Mouse (Mus musculus): ENCODE results near the gene Ahdc1. TPM values are rescaled to one million over a fixed set of nuclear protein-coding genes. Genes with fewer than 3 reads are reported as not detected.
A peak's percentile ranks its signal among the peaks of the same experiment; 100 is the strongest.

The Ahdc1 gene
- polyA plus RNA-seq, 1 experiment from 2014 or later: 6.1 TPM

- Histone ChIP-seq H3K27ac (ENCODE audit: low read depth, low read length) (no peak overlapping the region), H3K9me3 (ENCODE audit: control insufficient read depth, low read length) (no peaks in the 10 kb centered on the region), H3K9ac (ENCODE audit: low read length) (no peak overlapping the region), H3K4me3 (ENCODE audit: low read depth, low read length) (no peak overlapping the region), H3K4me2 (ENCODE audit: low read depth) (no peak overlapping the region), H3K27me3 (ENCODE audit: control insufficient read depth, insufficient read depth, low read length) (no peaks in the 10 kb centered on the region), H3K4me1 (ENCODE audit: control insufficient read depth, insufficient read depth, low read length) (peaks cover 52% of the 10 kb centered on the region), H3K36me3 (ENCODE audit: control insufficient read depth, insufficient read depth, low read length) (no peaks in the 10 kb centered on the region)
- 91% methylated on average over 6 of the region's 6 CpGs for WGBS
- DNase-seq (ENCODE audit: low spot score) (no peak), ATAC-seq (ENCODE audit: insufficient read depth, low FRiP score, low TSS enrichment) (no peak)
These were observed 39.9 kb downstream of the Ahdc1 start for GRCm38 (mm10) chr4:133050837-133051549.

DNA sequence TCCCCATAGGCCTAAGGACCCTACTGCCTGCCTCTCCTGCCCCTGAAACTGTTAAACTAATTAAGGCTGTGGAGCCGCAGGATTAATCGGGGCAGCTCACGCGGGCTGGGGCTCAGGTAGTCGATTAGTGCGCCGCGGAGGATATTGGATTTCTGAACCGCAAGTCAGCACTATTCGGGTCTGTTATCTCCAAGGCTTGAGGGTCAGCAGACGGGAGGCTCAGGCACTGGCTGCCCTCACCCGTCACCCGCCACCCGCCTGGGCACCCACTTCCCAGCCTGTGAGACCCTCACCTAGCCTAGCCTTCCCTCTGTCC, 40.4 kb downstream of the Ahdc1 start:
- H3K4me2 ChIP-seq (ENCODE audit: low read depth): no peak overlapping the region
- no peak overlapping the region for H3K9ac ChIP-seq (ENCODE audit: low read length)
- DNase-seq (ENCODE audit: low spot score) (no peak), ATAC-seq (ENCODE audit: insufficient read depth, low FRiP score, low TSS enrichment) (no peak)
- H3K9me3 ChIP-seq (ENCODE audit: control insufficient read depth, low read length): no peaks in the 10 kb centered on the region
- no peaks in the 10 kb centered on the region for H3K36me3 ChIP-seq (ENCODE audit: control insufficient read depth, insufficient read depth, low read length)
- peaks cover 51% of the 10 kb centered on the region for H3K4me1 ChIP-seq (ENCODE audit: control insufficient read depth, insufficient read depth, low read length)
- peak overlapping the region; percentile 60; the same call in 1 of the 2 replicates for H3K27ac ChIP-seq (ENCODE audit: low read depth, low read length)
- no peak overlapping the region for H3K4me3 ChIP-seq (ENCODE audit: low read depth, low read length)
- 61% methylated on average over 14 of the region's 14 CpGs for WGBS
- no peaks in the 10 kb centered on the region for H3K27me3 ChIP-seq (ENCODE audit: control insufficient read depth, insufficient read depth, low read length)

- WGBS: 43% methylated on average over 6 of the region's 6 CpGs
- Histone ChIP-seq H3K9me3 (ENCODE audit: control insufficient read depth, low read length) (no peaks in the 10 kb centered on the region), H3K27me3 (ENCODE audit: control insufficient read depth, insufficient read depth, low read length) (no peaks in the 10 kb centered on the region), H3K4me3 (ENCODE audit: low read depth, low read length) (no peak overlapping the region), H3K9ac (ENCODE audit: low read length) (no peak overlapping the region), H3K36me3 (ENCODE audit: control insufficient read depth, insufficient read depth, low read length) (no peaks in the 10 kb centered on the region), H3K27ac (ENCODE audit: low read depth, low read length) (peak overlapping the region; percentile 60; the same call in 1 of the 2 replicates), H3K4me1 (ENCODE audit: control insufficient read depth, insufficient read depth, low read length) (peaks cover 47% of the 10 kb centered on the region), H3K4me2 (ENCODE audit: low read depth) (no peak overlapping the region)
- ATAC-seq (ENCODE audit: insufficient read depth, low FRiP score, low TSS enrichment) (no peak), DNase-seq (ENCODE audit: low spot score) (no peak)
These were observed 41.1 kb downstream of the Ahdc1 start for GRCm38 (mm10) chr4:133052029-133052745.

GRCm38 (mm10) chr4:133052995-133053572, 42.0 kb downstream of the Ahdc1 start:
- no peak overlapping the region for H3K4me2 ChIP-seq (ENCODE audit: low read depth)
- no peaks in the 10 kb centered on the region for H3K9me3 ChIP-seq (ENCODE audit: control insufficient read depth, low read length)
- DNase-seq (ENCODE audit: low spot score): no peak
- H3K27ac ChIP-seq (ENCODE audit: low read depth, low read length): no peak overlapping the region
- no peaks in the 10 kb centered on the region for H3K27me3 ChIP-seq (ENCODE audit: control insufficient read depth, insufficient read depth, low read length)
- no peaks in the 10 kb centered on the region for H3K36me3 ChIP-seq (ENCODE audit: control insufficient read depth, insufficient read depth, low read length)
- H3K9ac ChIP-seq (ENCODE audit: low read length): no peak overlapping the region
- WGBS: 85% methylated on average over 13 of the region's 13 CpGs
- H3K4me1 ChIP-seq (ENCODE audit: control insufficient read depth, insufficient read depth, low read length): peaks cover 44% of the 10 kb centered on the region
- no peak for ATAC-seq (ENCODE audit: insufficient read depth, low FRiP score, low TSS enrichment)
- H3K4me3 ChIP-seq (ENCODE audit: low read depth, low read length): no peak overlapping the region

GRCm38 (mm10) chr4:133054530-133054929, 43.5 kb downstream of the Ahdc1 start:
- Histone ChIP-seq H3K9me3 (ENCODE audit: control insufficient read depth, low read length) (no peaks in the 10 kb centered on the region), H3K4me2 (ENCODE audit: low read depth) (no peak overlapping the region), H3K27me3 (ENCODE audit: control insufficient read depth, insufficient read depth, low read length) (no peaks in the 10 kb centered on the region), H3K36me3 (ENCODE audit: control insufficient read depth, insufficient read depth, low read length) (no peaks in the 10 kb centered on the region), H3K4me3 (ENCODE audit: low read depth, low read length) (no peak overlapping the region), H3K4me1 (ENCODE audit: control insufficient read depth, insufficient read depth, low read length) (peaks cover 42% of the 10 kb centered on the region), H3K27ac (ENCODE audit: low read depth, low read length) (no peak overlapping the region), H3K9ac (ENCODE audit: low read length) (no peak overlapping the region)
- 85% methylated on average over 6 of the region's 6 CpGs for WGBS
- DNase-seq (ENCODE audit: low spot score) (no peak), ATAC-seq (ENCODE audit: insufficient read depth, low FRiP score, low TSS enrichment) (no peak)

DNA sequence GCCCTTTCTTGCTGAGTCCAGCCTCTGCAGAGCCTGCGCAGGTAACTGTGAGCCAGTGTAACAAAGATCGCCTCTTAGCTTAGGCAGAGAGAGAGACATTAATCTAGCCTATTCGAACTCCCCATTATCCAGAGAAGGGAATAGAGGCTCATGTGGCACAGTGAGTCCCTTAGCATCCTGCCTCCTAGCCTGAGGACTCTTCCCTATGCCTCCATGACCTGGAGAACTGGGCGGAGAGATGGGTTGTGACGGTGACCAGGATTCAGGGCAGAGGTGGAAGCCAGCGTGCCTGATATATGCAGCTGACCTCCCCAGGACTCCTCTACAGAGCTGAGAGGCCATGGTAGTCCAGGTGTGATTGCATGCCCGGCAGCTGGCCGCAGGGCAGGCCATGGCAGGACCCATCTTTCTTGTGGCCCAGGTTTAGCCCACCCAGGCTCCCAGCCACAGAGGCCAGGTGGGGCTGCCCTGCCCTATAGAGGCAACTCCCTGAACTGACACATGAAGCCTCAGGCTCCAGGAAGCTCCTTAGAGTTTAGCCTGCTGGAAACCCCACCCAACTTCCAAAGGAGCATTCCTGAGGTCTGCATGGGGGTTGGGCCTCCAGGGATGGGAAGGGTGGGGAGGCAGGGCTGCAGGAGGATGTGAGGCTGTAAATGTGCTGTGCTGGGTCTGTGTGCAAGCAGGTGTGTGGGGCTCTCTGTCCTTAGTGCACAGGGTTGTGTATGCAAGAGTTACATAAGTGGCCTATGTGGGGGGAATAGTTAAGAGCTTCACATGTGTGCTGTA, 44.3 kb downstream of the Ahdc1 start:
- H3K4me3 ChIP-seq (ENCODE audit: low read depth, low read length): no peak overlapping the region
- WGBS: 63% methylated on average over 8 of the region's 8 CpGs
- ATAC-seq (ENCODE audit: insufficient read depth, low FRiP score, low TSS enrichment): no peak
- peaks cover 40% of the 10 kb centered on the region for H3K4me1 ChIP-seq (ENCODE audit: control insufficient read depth, insufficient read depth, low read length)
- H3K4me2 ChIP-seq (ENCODE audit: low read depth): no peak overlapping the region
- H3K9ac ChIP-seq (ENCODE audit: low read length): no peak overlapping the region
- H3K27ac ChIP-seq (ENCODE audit: low read depth, low read length): no peak overlapping the region
- H3K9me3 ChIP-seq (ENCODE audit: control insufficient read depth, low read length): no peaks in the 10 kb centered on the region
- H3K36me3 ChIP-seq (ENCODE audit: control insufficient read depth, insufficient read depth, low read length): no peaks in the 10 kb centered on the region
- H3K27me3 ChIP-seq (ENCODE audit: control insufficient read depth, insufficient read depth, low read length): no peaks in the 10 kb centered on the region
- DNase-seq (ENCODE audit: low spot score): no peak

- Histone ChIP-seq H3K36me3 (ENCODE audit: control insufficient read depth, insufficient read depth, low read length) (peaks cover 4% of the 10 kb centered on the region), H3K27me3 (ENCODE audit: control insufficient read depth, insufficient read depth, low read length) (no peaks in the 10 kb centered on the region), H3K9me3 (ENCODE audit: control insufficient read depth, low read length) (no peaks in the 10 kb centered on the region), H3K4me1 (ENCODE audit: control insufficient read depth, insufficient read depth, low read length) (peaks cover 37% of the 10 kb centered on the region), H3K4me3 (ENCODE audit: low read depth, low read length) (no peak overlapping the region), H3K4me2 (ENCODE audit: low read depth) (no peak overlapping the region), H3K27ac (ENCODE audit: low read depth, low read length) (peak overlapping the region; percentile 3; the same call in 1 of the 2 replicates), H3K9ac (ENCODE audit: low read length) (no peak overlapping the region)
- ATAC-seq (ENCODE audit: insufficient read depth, low FRiP score, low TSS enrichment) (peak; percentile 62; the same call in 1 of the 2 replicates), DNase-seq (ENCODE audit: low spot score) (peak; percentile 74)
- 2% methylated on average over 15 of the region's 15 CpGs for WGBS
These were observed 45.2 kb downstream of the Ahdc1 start for GRCm38 (mm10) chr4:133056069-133056890.
